8 mouse cellular contexts compared by ENCODE assay signal in the genomic region with DNA sequence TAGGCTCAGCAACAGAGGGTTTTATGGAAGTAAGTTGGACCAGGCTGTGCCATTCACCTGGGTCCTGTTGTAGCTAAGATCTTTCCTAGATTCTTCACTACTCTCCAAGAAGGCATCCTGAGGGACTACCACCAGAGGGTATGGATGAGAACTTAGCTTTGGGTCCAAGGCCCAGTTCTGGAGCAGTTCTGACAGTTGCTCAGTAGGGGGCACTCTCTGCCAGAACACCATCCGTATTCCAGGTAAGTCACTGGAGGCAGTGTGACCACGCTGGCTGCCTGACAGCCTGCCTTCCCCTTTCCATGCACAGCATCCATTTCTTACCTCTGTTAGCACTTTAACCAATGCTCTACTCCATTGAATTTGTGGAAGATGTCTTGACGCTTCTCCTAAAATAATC.
A peak's percentile ranks its signal among the peaks of the same experiment; 100 is the strongest.
DNase-seq lines count a peak whose midpoint lies in the region; ATAC-seq lines count a peak whose summit lies in the region.

No protein-coding gene starts in this region.

- H3K27ac ChIP-seq in midbrain, embryonic 10.5 days (replicated peaks), result no peak overlapping the region
- H3K27ac ChIP-seq in midbrain, embryonic 16.5 days (ENCODE audit: low read length), result no peak overlapping the region

- no peak overlapping the region for H3K4me3 ChIP-seq in midbrain, embryonic 10.5 days
- H3K4me3 ChIP-seq in midbrain, embryonic 16.5 days (ENCODE audit: low read depth, low read length), result no peak overlapping the region

- no peaks in the 10 kb centered on the region for H3K27me3 ChIP-seq in midbrain, embryonic 10.5 days (ENCODE audit: low read depth, poor library complexity, severe bottlenecking)
- no peaks in the 10 kb centered on the region for H3K27me3 ChIP-seq in midbrain, embryonic 16.5 days (ENCODE audit: control insufficient read depth, insufficient read depth, low read depth, low read length)

- H3K4me2 ChIP-seq in midbrain, embryonic 16.5 days (ENCODE audit: low read length), result no peak overlapping the region

- intact Hi-C loops in left cerebral cortex, postnatal 4 days (cut with DNase I), result loop anchor here (10.0 kb wide), 1 partner anchor 388 kb away; no protein-coding TSS in a partner anchor

- H3K9me3 ChIP-seq in midbrain, embryonic 10.5 days (replicated peaks), result no peaks in the 10 kb centered on the region
- no peaks in the 10 kb centered on the region for H3K9me3 ChIP-seq in midbrain, embryonic 16.5 days (replicated peaks; ENCODE audit: control insufficient read depth, low read length, poor library complexity, severe bottlenecking)

- ATAC-seq in midbrain, embryonic 16.5 days, result no peak
- ATAC-seq in neutrophil, adult 5-6 weeks (ENCODE audit: extremely low read depth, insufficient number of reproducible peaks, low FRiP score, poor library complexity, severe bottlenecking), result peak; percentile 67

- H3K9ac ChIP-seq in midbrain, embryonic 16.5 days (ENCODE audit: low read depth, low read length), result no peak overlapping the region

- peak; percentile 44 for DNase-seq in midbrain, embryonic 10.5 days (ENCODE audit: low spot score)
- peak; percentile 47 to 62 for DNase-seq in cerebellum, adult 18-20 months
- DNase-seq in frontal cortex, postnatal 14 days (ENCODE audit: low spot score in 2 of 2), result peak; percentile 25 to 40
- DNase-seq in kidney, adult 8-10 months, result peak; percentile 71 to 87
- peak; percentile 65 for DNase-seq in left cerebral cortex, postnatal 4 days
- DNase-seq in testis, postnatal 10 days (ENCODE audit: low spot score), result peak; percentile 72

- 28% methylated on average over 3 of the region's 3 CpGs for WGBS in midbrain, embryonic 10.5 days
- 23% methylated on average over 3 of the region's 3 CpGs for WGBS in midbrain, embryonic 16.5 days

- no peaks in the 10 kb centered on the region for H3K4me1 ChIP-seq in midbrain, embryonic 10.5 days
- H3K4me1 ChIP-seq in midbrain, embryonic 16.5 days (ENCODE audit: control insufficient read depth, insufficient read depth, low read length), result no peaks in the 10 kb centered on the region

- no peaks in the 10 kb centered on the region for H3K36me3 ChIP-seq in midbrain, embryonic 10.5 days
- no peaks in the 10 kb centered on the region for H3K36me3 ChIP-seq in midbrain, embryonic 16.5 days (ENCODE audit: control insufficient read depth, insufficient read depth, low read length)
